Mouse (Mus musculus): ENCODE measurements at regions not wholly inside any gene's neighbourhood (a gene's known extent, or its start where the extent isn't known, plus 50 kb on each side); places are given as distances from the start of the nearest gene placed in this dataset.

- no peak for DNase-seq
Measured at GRCm38 (mm10) chr11:65638211-65638610, 149.9 kb downstream of the Map2k4 start.

GRCm38 (mm10) chr11:65637206-65637605 lies 150.9 kb downstream of the Map2k4 start:
- DNase-seq, result no peak

- DNase-seq, result no peak
Measured at GRCm38 (mm10) chr11:65635307-65635706, 152.8 kb downstream of the Map2k4 start.

GRCm38 (mm10) chr11:65631164-65631563 lies 156.9 kb downstream of the Map2k4 start:
- DNase-seq, result peak; percentile 50

GRCm38 (mm10) chr11:65630436-65630835 lies 157.7 kb downstream of the Map2k4 start:
- no peak for DNase-seq

- DNase-seq, result no peak
Measured at GRCm38 (mm10) chr11:65629320-65629719, 158.8 kb downstream of the Map2k4 start.

GRCm38 (mm10) chr11:65618976-65619375 lies 169.1 kb downstream of the Map2k4 start:
- DNase-seq, result no peak

- no peak for DNase-seq
Measured at GRCm38 (mm10) chr11:65610536-65610935, 177.6 kb downstream of the Map2k4 start.

- no peak for DNase-seq
Measured at GRCm38 (mm10) chr11:65609056-65609455, 179.0 kb downstream of the Map2k4 start.

GRCm38 (mm10) chr11:65597298-65598076 lies 190.6 kb downstream of the Map2k4 start:
- no peak for DNase-seq

GRCm38 (mm10) chr11:65588491-65588890 lies 199.6 kb downstream of the Map2k4 start:
- DNase-seq, result no peak

- peak; percentile 16 for DNase-seq
Measured at GRCm38 (mm10) chr11:65567831-65568230, 220.3 kb downstream of the Map2k4 start.

GRCm38 (mm10) chr11:65558236-65558635 lies 229.9 kb downstream of the Map2k4 start:
- no peak for DNase-seq

GRCm38 (mm10) chr11:65551073-65551472 lies 237.0 kb downstream of the Map2k4 start:
- DNase-seq, result no peak

- DNase-seq, result no peak
Measured at GRCm38 (mm10) chr11:65544281-65544680, 243.8 kb downstream of the Map2k4 start.

- DNase-seq, result no peak
Measured at GRCm38 (mm10) chr11:65543581-65543980, 244.5 kb downstream of the Map2k4 start.

- no peak for DNase-seq
Measured at GRCm38 (mm10) chr11:65537046-65537630, 251.0 kb downstream of the Map2k4 start.

- DNase-seq, result no peak
Measured at GRCm38 (mm10) chr11:65535726-65536442, 252.2 kb downstream of the Map2k4 start.

- DNase-seq, result no peak
Measured at GRCm38 (mm10) chr11:65530744-65531143, 257.4 kb downstream of the Map2k4 start.

GRCm38 (mm10) chr11:65505106-65505865 lies 235.5 kb upstream of the Myocd start:
- DNase-seq, result no peak

GRCm38 (mm10) chr11:65497979-65498378 lies 228.2 kb upstream of the Myocd start:
- DNase-seq, result no peak

- no peak for DNase-seq
Measured at GRCm38 (mm10) chr11:65497415-65497814, 227.6 kb upstream of the Myocd start.

- no peak for DNase-seq
Measured at GRCm38 (mm10) chr11:65495034-65495433, 225.2 kb upstream of the Myocd start.

Data from lung, postnatal 36 days (tissue).